Mouse (Mus musculus) liver, embryonic 18 days (tissue): ENCODE results near the gene Acer3. TPM values are rescaled to one million over a fixed set of nuclear protein-coding genes. Genes with fewer than 3 reads are reported as not detected.

Source experiments
- polyA plus RNA-seq: library from polyadenylated mRNA; depleted of rRNA; stranded (reverse); fragments of >200 nt; gene quantifications from 2 replicates; pipeline ENCODE4 v1.2.3, GENCODE M21; 2012; rRNA removed

Acer3 gene
- polyA plus RNA-seq = 15.1 and 16.2 TPM in 2 replicates

GRCm38 (mm10) chr7:98321083-98321482, at the start of gene Acer3:
TSS of gene Acer3 (minus strand) at chr7:98321208.

GRCm38 (mm10) chr7:98361063-98361652, 40.1 kb upstream of the Acer3 start, which contains the start of gene Tsku:
TSS of gene Tsku (minus strand) at chr7:98361328.

GRCm38 (mm10) chr7:98199381-98199780, 121.6 kb downstream of the Acer3 start, which contains the start of gene B3gnt6:
TSS of gene B3gnt6 (minus strand) at chr7:98199481.

GRCm38 (mm10) chr7:98177929-98178559, 143.0 kb downstream of the Acer3 start, which contains the start of gene Capn5:
TSS of gene Capn5 (minus strand) at chr7:98178274.

Other genes with a start within 250 kb of the Acer3 start
- 15.9 and 19.0 TPM in 2 replicates for gene Myo7a, start 201.7 kb downstream of the Acer3 start, polyA plus RNA-seq
- 0.20 and 0.21 TPM in 2 replicates for gene Omp, start 175.7 kb downstream of the Acer3 start, polyA plus RNA-seq
- 5.1 and 5.5 TPM in 2 replicates for gene Capn5, start 142.9 kb downstream of the Acer3 start, polyA plus RNA-seq
- gene B3gnt6, start 121.7 kb downstream of the Acer3 start, polyA plus RNA-seq = 0.04 and 0.07 TPM in 2 replicates
- gene Tsku, start 40.1 kb upstream of the Acer3 start, polyA plus RNA-seq = 16.2 and 19.5 TPM in 2 replicates
- not detected in 2 replicates for gene Gucy2d, start 119.2 kb upstream of the Acer3 start, polyA plus RNA-seq
- gene Lrrc32, start 168.1 kb upstream of the Acer3 start, polyA plus RNA-seq = 7.2 and 8.0 TPM in 2 replicates